Mouse (Mus musculus): ENCODE results near the gene Klhdc8a. TPM values are rescaled to one million over a fixed set of nuclear protein-coding genes. Genes with fewer than 3 reads are reported as not detected.

The Klhdc8a gene
- total and polyA plus RNA-seq, 3 experiments = not detected

- Histone ChIP-seq H3K79me2 (replicated peaks; ENCODE audit: control insufficient read depth, extremely low read depth, insufficient read depth, poor library complexity, severe bottlenecking) (no peaks in the 10 kb centered on the region), H3K9me3 (replicated peaks; ENCODE audit: low read length) (no peaks in the 10 kb centered on the region), H3K9ac (ENCODE audit: insufficient read depth, low read depth) (no peak overlapping the region), H3K4me2 (ENCODE audit: insufficient read depth, low read depth, poor library complexity, severe bottlenecking) (no peak overlapping the region), H3K27me3 (replicated peaks) (peaks cover 44% of the 10 kb centered on the region), H3K4me3 (replicated peaks in 1 of 3; ENCODE audit: low read depth in 2 of 3, low read length in 2 of 3, poor library complexity in 1 of 3) (no peak overlapping the region), H3K27ac (ENCODE audit: insufficient read depth, low read depth) (no peak overlapping the region), H3K4me1 (ENCODE audit: control insufficient read depth in 1 of 2, insufficient read depth in 2 of 2) (peaks cover 0 to 23% of the 10 kb centered on the region in 2 experiments), H3K36me3 (replicated peaks in 1 of 2; ENCODE audit: control insufficient read depth in 1 of 2, insufficient read depth in 1 of 2, low read length in 1 of 2) (no peaks in the 10 kb centered on the region)
- no peak for TF ChIP-seq USF2 (conservative IDR thresholded peaks at IDR 0.05; ENCODE audit: low read depth, low read length)
- no peak for TF ChIP-seq ZC3H11A (IDR thresholded peaks at IDR 0.05; ENCODE audit: low read depth, low read length)
- no peak for TF ChIP-seq SIN3A (IDR thresholded peaks at IDR 0.05; ENCODE audit: low read length)
- no peak for TF ChIP-seq CHD2 (IDR thresholded peaks at IDR 0.05; ENCODE audit: low read length)
- no peak for TF ChIP-seq NRF1 (IDR thresholded peaks at IDR 0.05; ENCODE audit: low read depth, low read length)
- TF ChIP-seq ZKSCAN1 (IDR thresholded peaks at IDR 0.05; ENCODE audit: borderline replicate concordance, low read depth, low read length) = no peak
- no peak for DNase-seq (ENCODE audit: extremely low read depth)
- in situ Hi-C loops (cut with MboI; ENCODE audit: low pct_ligation_motif_present, low pct_unique_long_range_greater_than_20kb, low sequenced_read_pairs) (loop anchor here (10.0 kb wide), 1 partner anchor 54 kb away; no protein-coding TSS in a partner anchor), dilution Hi-C loops (cut with MboI; ENCODE audit: extremely low pct_ligation_motif_present, extremely low pct_unique_long_range_greater_than_20kb, low sequenced_read_pairs) (no loop called here)
Observed at GRCm38 (mm10) chr1:132308674-132309073, 10.2 kb downstream of the Klhdc8a start.

DNA sequence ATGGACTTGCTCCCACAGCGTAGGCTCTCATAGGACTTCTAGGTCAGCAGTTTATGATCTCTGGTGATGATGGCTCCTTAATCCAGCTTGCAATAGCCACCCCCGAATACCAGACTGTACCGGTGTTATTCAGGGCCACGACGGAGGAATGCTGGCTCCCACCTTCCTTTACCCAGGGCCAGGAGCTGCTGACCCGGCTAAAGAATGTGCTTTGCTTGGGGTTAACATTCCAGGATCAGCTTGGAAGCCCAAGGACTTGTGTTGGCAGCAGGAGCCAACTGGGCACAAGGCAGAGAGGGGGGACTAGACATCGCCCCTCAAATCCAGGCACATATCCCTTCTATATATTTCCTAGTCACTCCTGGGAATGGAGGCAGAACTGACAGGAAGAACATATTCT, 12.3 kb downstream of the Klhdc8a start:
- dilution Hi-C loops (cut with MboI; ENCODE audit: extremely low pct_ligation_motif_present, extremely low pct_unique_long_range_greater_than_20kb, low sequenced_read_pairs) = no loop called here
- Histone ChIP-seq H3K9me3 (replicated peaks; ENCODE audit: low read length) (no peaks in the 10 kb centered on the region), H3K79me2 (replicated peaks; ENCODE audit: control insufficient read depth, extremely low read depth, insufficient read depth, poor library complexity, severe bottlenecking) (no peaks in the 10 kb centered on the region), H3K4me3 (replicated peaks in 1 of 3; ENCODE audit: low read depth in 2 of 3, low read length in 2 of 3, poor library complexity in 1 of 3) (no peak overlapping the region), H3K4me2 (ENCODE audit: insufficient read depth, low read depth, poor library complexity, severe bottlenecking) (no peak overlapping the region), H3K9ac (ENCODE audit: insufficient read depth, low read depth) (no peak overlapping the region), H3K36me3 (replicated peaks in 1 of 2; ENCODE audit: control insufficient read depth in 1 of 2, insufficient read depth in 1 of 2, low read length in 1 of 2) (no peaks in the 10 kb centered on the region), H3K27me3 (replicated peaks) (peaks cover 26% of the 10 kb centered on the region), H3K27ac (ENCODE audit: insufficient read depth, low read depth) (no peak overlapping the region), H3K4me1 (ENCODE audit: control insufficient read depth in 1 of 2, insufficient read depth in 2 of 2) (peaks cover 0 to 23% of the 10 kb centered on the region in 2 experiments)
- in situ Hi-C loops (cut with MboI; ENCODE audit: low pct_ligation_motif_present, low pct_unique_long_range_greater_than_20kb, low sequenced_read_pairs) = no loop called here
- TF ChIP-seq ELF1 (IDR thresholded peaks at IDR 0.05; ENCODE audit: low read depth, low read length) (no peak), MXI1 (IDR thresholded peaks at IDR 0.05; ENCODE audit: low read depth, low read length) (no peak), KAT2A (IDR thresholded peaks at IDR 0.05; ENCODE audit: insufficient replicate concordance, low read length) (no peak), NELFE (IDR thresholded peaks at IDR 0.05; ENCODE audit: low read depth, low read length) (no peak)
- no peak for DNase-seq (ENCODE audit: extremely low read depth)

GRCm38 (mm10) chr1:132311174-132311859, 12.9 kb downstream of the Klhdc8a start:
- Histone ChIP-seq H3K9me3 (replicated peaks; ENCODE audit: low read length) (no peaks in the 10 kb centered on the region), H3K4me3 (replicated peaks in 1 of 3; ENCODE audit: low read depth in 2 of 3, low read length in 2 of 3, poor library complexity in 1 of 3) (no peak overlapping the region), H3K79me2 (replicated peaks; ENCODE audit: control insufficient read depth, extremely low read depth, insufficient read depth, poor library complexity, severe bottlenecking) (no peaks in the 10 kb centered on the region), H3K4me2 (ENCODE audit: insufficient read depth, low read depth, poor library complexity, severe bottlenecking) (0 out of 2 replicates have a peak overlapping the region, but pooled peaks have one; percentile 24), H3K36me3 (replicated peaks in 1 of 2; ENCODE audit: control insufficient read depth in 1 of 2, insufficient read depth in 1 of 2, low read length in 1 of 2) (no peaks in the 10 kb centered on the region), H3K4me1 (ENCODE audit: control insufficient read depth in 1 of 2, insufficient read depth in 2 of 2) (peaks cover 0 to 23% of the 10 kb centered on the region in 2 experiments), H3K27me3 (replicated peaks) (peaks cover 24% of the 10 kb centered on the region), H3K27ac (ENCODE audit: insufficient read depth, low read depth) (no peak overlapping the region), H3K9ac (ENCODE audit: insufficient read depth, low read depth) (no peak overlapping the region)
- peak; percentile 62 for DNase-seq (ENCODE audit: extremely low read depth)
- dilution Hi-C loops (cut with MboI; ENCODE audit: extremely low pct_ligation_motif_present, extremely low pct_unique_long_range_greater_than_20kb, low sequenced_read_pairs) = no loop called here
- in situ Hi-C loops (cut with MboI; ENCODE audit: low pct_ligation_motif_present, low pct_unique_long_range_greater_than_20kb, low sequenced_read_pairs) = no loop called here
- 0 out of 2 replicates have a peak, but pooled peaks have one; percentile 7 for TF ChIP-seq BHLHE40 (IDR thresholded peaks at IDR 0.05; ENCODE audit: low read depth, low read length)
- TF ChIP-seq EP300 (IDR thresholded peaks at IDR 0.05; ENCODE audit: low read length) = peak; percentile 24; the same call in 1 of the 2 replicates
- no peak for TF ChIP-seq POLR2A (IDR thresholded peaks at IDR 0.05; ENCODE audit: low read depth, low read length)
